Mouse (Mus musculus): ENCODE measurements at regions not wholly inside any gene's neighbourhood (a gene's known extent, or its start where the extent isn't known, plus 50 kb on each side); places are given as distances from the start of the nearest gene placed in this dataset.
A peak's percentile ranks its signal among the peaks of the same experiment; 100 is the strongest.

GRCm38 (mm10) chr6:16582302-16582701 is 315.9 kb downstream of the Tfec start:
- TF ChIP-seq POLR2A (IDR thresholded peaks at IDR 0.05; ENCODE audit: extremely low read depth, insufficient read depth, low read length) (no peak), CTCF (IDR thresholded peaks at IDR 0.05; ENCODE audit: extremely low read depth, insufficient read depth, low read length) (no peak)
- Histone ChIP-seq H3K4me1 (ENCODE audit: control insufficient read depth, insufficient read depth, low read length) (no peaks in the 10 kb centered on the region), H3K27ac (ENCODE audit: insufficient read depth, low read length) (no peak overlapping the region), H3K4me3 (ENCODE audit: insufficient read depth, low read length) (no peak overlapping the region)

- TF ChIP-seq POLR2A (IDR thresholded peaks at IDR 0.05; ENCODE audit: extremely low read depth, insufficient read depth, low read length) (no peak), CTCF (IDR thresholded peaks at IDR 0.05; ENCODE audit: extremely low read depth, insufficient read depth, low read length) (no peak)
- Histone ChIP-seq H3K27ac (ENCODE audit: insufficient read depth, low read length) (no peak overlapping the region), H3K4me3 (ENCODE audit: insufficient read depth, low read length) (no peak overlapping the region), H3K4me1 (ENCODE audit: control insufficient read depth, insufficient read depth, low read length) (no peaks in the 10 kb centered on the region)
Measured at GRCm38 (mm10) chr6:16581801-16582200, 316.4 kb downstream of the Tfec start.

- Histone ChIP-seq H3K4me1 (ENCODE audit: control insufficient read depth, insufficient read depth, low read length) (no peaks in the 10 kb centered on the region), H3K4me3 (ENCODE audit: insufficient read depth, low read length) (no peak overlapping the region), H3K27ac (ENCODE audit: insufficient read depth, low read length) (no peak overlapping the region)
- TF ChIP-seq CTCF (IDR thresholded peaks at IDR 0.05; ENCODE audit: extremely low read depth, insufficient read depth, low read length) (no peak), POLR2A (IDR thresholded peaks at IDR 0.05; ENCODE audit: extremely low read depth, insufficient read depth, low read length) (no peak)
Measured at GRCm38 (mm10) chr6:16575875-16576274, 322.4 kb downstream of the Tfec start.

- H3K4me1 ChIP-seq (ENCODE audit: control insufficient read depth, insufficient read depth, low read length), result no peaks in the 10 kb centered on the region
- H3K27ac ChIP-seq (ENCODE audit: insufficient read depth, low read length), result no peak overlapping the region
- no peak overlapping the region for H3K4me3 ChIP-seq (ENCODE audit: insufficient read depth, low read length)
- TF ChIP-seq POLR2A (IDR thresholded peaks at IDR 0.05; ENCODE audit: extremely low read depth, insufficient read depth, low read length) (no peak), CTCF (IDR thresholded peaks at IDR 0.05; ENCODE audit: extremely low read depth, insufficient read depth, low read length) (no peak)
Measured at GRCm38 (mm10) chr6:16572828-16573227, 325.4 kb downstream of the Tfec start.

GRCm38 (mm10) chr6:16551945-16552673 is 346.1 kb downstream of the Tfec start:
- Histone ChIP-seq H3K4me1 (ENCODE audit: control insufficient read depth, insufficient read depth, low read length) (no peaks in the 10 kb centered on the region), H3K4me3 (ENCODE audit: insufficient read depth, low read length) (no peak overlapping the region), H3K27ac (ENCODE audit: insufficient read depth, low read length) (no peak overlapping the region)
- TF ChIP-seq CTCF (IDR thresholded peaks at IDR 0.05; ENCODE audit: extremely low read depth, insufficient read depth, low read length), result no peak
- no peak for TF ChIP-seq POLR2A (IDR thresholded peaks at IDR 0.05; ENCODE audit: extremely low read depth, insufficient read depth, low read length)

- H3K4me3 ChIP-seq (ENCODE audit: insufficient read depth, low read length), result no peak overlapping the region
- no peak for TF ChIP-seq CTCF (IDR thresholded peaks at IDR 0.05; ENCODE audit: extremely low read depth, insufficient read depth, low read length)
- TF ChIP-seq POLR2A (IDR thresholded peaks at IDR 0.05; ENCODE audit: extremely low read depth, insufficient read depth, low read length), result no peak
- H3K27ac ChIP-seq (ENCODE audit: insufficient read depth, low read length), result no peak overlapping the region
- no peaks in the 10 kb centered on the region for H3K4me1 ChIP-seq (ENCODE audit: control insufficient read depth, insufficient read depth, low read length)
Measured at GRCm38 (mm10) chr6:16551131-16551530, 347.1 kb downstream of the Tfec start.

- no peaks in the 10 kb centered on the region for H3K4me1 ChIP-seq (ENCODE audit: control insufficient read depth, insufficient read depth, low read length)
- no peak for TF ChIP-seq POLR2A (IDR thresholded peaks at IDR 0.05; ENCODE audit: extremely low read depth, insufficient read depth, low read length)
- TF ChIP-seq CTCF (IDR thresholded peaks at IDR 0.05; ENCODE audit: extremely low read depth, insufficient read depth, low read length), result peak; percentile 57
- no peak overlapping the region for H3K4me3 ChIP-seq (ENCODE audit: insufficient read depth, low read length)
- no peak overlapping the region for H3K27ac ChIP-seq (ENCODE audit: insufficient read depth, low read length)
Measured at GRCm38 (mm10) chr6:16550445-16550844, 347.8 kb downstream of the Tfec start.

GRCm38 (mm10) chr6:16514054-16514453 is 384.2 kb downstream of the Tfec start:
- TF ChIP-seq CTCF (IDR thresholded peaks at IDR 0.05; ENCODE audit: extremely low read depth, insufficient read depth, low read length), result no peak
- TF ChIP-seq POLR2A (IDR thresholded peaks at IDR 0.05; ENCODE audit: extremely low read depth, insufficient read depth, low read length), result no peak
- Histone ChIP-seq H3K27ac (ENCODE audit: insufficient read depth, low read length) (no peak overlapping the region), H3K4me1 (ENCODE audit: control insufficient read depth, insufficient read depth, low read length) (no peaks in the 10 kb centered on the region)

GRCm38 (mm10) chr6:16513541-16513940 is 384.7 kb downstream of the Tfec start:
- no peak overlapping the region for H3K4me3 ChIP-seq (ENCODE audit: insufficient read depth, low read length)
- H3K4me1 ChIP-seq (ENCODE audit: control insufficient read depth, insufficient read depth, low read length), result no peaks in the 10 kb centered on the region
- H3K27ac ChIP-seq (ENCODE audit: insufficient read depth, low read length), result no peak overlapping the region
- TF ChIP-seq POLR2A (IDR thresholded peaks at IDR 0.05; ENCODE audit: extremely low read depth, insufficient read depth, low read length) (no peak), CTCF (IDR thresholded peaks at IDR 0.05; ENCODE audit: extremely low read depth, insufficient read depth, low read length) (no peak)

More at GRCm38 (mm10) chr6:16514054-16514453, 384.2 kb downstream of the Tfec start:
- H3K4me3 ChIP-seq (ENCODE audit: insufficient read depth, low read length), result no peak overlapping the region

GRCm38 (mm10) chr6:16503836-16504235 is 394.4 kb downstream of the Tfec start:
- TF ChIP-seq POLR2A (IDR thresholded peaks at IDR 0.05; ENCODE audit: extremely low read depth, insufficient read depth, low read length) (no peak), CTCF (IDR thresholded peaks at IDR 0.05; ENCODE audit: extremely low read depth, insufficient read depth, low read length) (no peak)
- no peak overlapping the region for H3K4me3 ChIP-seq (ENCODE audit: insufficient read depth, low read length)
- no peak overlapping the region for H3K27ac ChIP-seq (ENCODE audit: insufficient read depth, low read length)
- no peaks in the 10 kb centered on the region for H3K4me1 ChIP-seq (ENCODE audit: control insufficient read depth, insufficient read depth, low read length)
